Mouse (Mus musculus) bone marrow macrophage, adult 2 months (primary cell): ENCODE measurements around the gene Fam118b. TPM values are rescaled to one million over a fixed set of nuclear protein-coding genes. Genes with fewer than 3 reads are reported as not detected.
A peak's percentile ranks its signal among the peaks of the same experiment; 100 is the strongest.

Experiments
- H3K27ac ChIP-seq: 2 replicates; pipeline ENCODE4 v1.5.1; 2012; ENCODE audit warnings: low read depth, low read length; ENCODE audit not compliant: insufficient read depth
- H3K4me1 ChIP-seq: 2 replicates; pipeline ENCODE4 v1.6.1; 2012; ENCODE audit warnings: low read length; ENCODE audit not compliant: control insufficient read depth, insufficient read depth
- H3K4me3 ChIP-seq: 2 replicates; pipeline ENCODE4 v1.5.1; 2012; ENCODE audit warnings: mild to moderate bottlenecking, low read length, moderate library complexity; ENCODE audit not compliant: insufficient read depth
- CTCF ChIP-seq: IDR thresholded peaks from 2 replicates; pipeline ENCODE4 v1.5.1; 2012; ENCODE audit warnings: low read depth, mild to moderate bottlenecking, low read length, moderate library complexity
- POLR2A ChIP-seq: IDR thresholded peaks from 2 replicates; pipeline ENCODE4 v1.6.1; 2012; ENCODE audit warnings: mild to moderate bottlenecking, low read depth, low read length, borderline replicate concordance
- polyA plus RNA-seq: library from polyadenylated mRNA; stranded (reverse); fragments of >200 nt; gene quantifications from 2 replicates; pipeline ENCODE4 v1.2.4, GENCODE M21; 2012; ENCODE audit not compliant: missing spikeins, insufficient read depth, insufficient read length

Gene Fam118b
- polyA plus RNA-seq = 42.1 and 47.2 TPM in 2 replicates

GRCm38 (mm10) chr9:35267146-35267975 lies at the start of gene Fam118b, which contains the start of gene Rpusd4:
Gene Fam118b, minus strand, starts transcription at chr9:35267805.
Gene Rpusd4, plus strand, starts transcription at chr9:35267865.
- TF ChIP-seq POLR2A (no peak), CTCF (no peak)
- Histone ChIP-seq H3K4me1 (peaks cover 16% of the 10 kb centered on the region), H3K4me3 (peak within 1 kb of the TSS; percentile 97), H3K27ac (peak within 1 kb of the TSS; percentile 62)

DNA sequence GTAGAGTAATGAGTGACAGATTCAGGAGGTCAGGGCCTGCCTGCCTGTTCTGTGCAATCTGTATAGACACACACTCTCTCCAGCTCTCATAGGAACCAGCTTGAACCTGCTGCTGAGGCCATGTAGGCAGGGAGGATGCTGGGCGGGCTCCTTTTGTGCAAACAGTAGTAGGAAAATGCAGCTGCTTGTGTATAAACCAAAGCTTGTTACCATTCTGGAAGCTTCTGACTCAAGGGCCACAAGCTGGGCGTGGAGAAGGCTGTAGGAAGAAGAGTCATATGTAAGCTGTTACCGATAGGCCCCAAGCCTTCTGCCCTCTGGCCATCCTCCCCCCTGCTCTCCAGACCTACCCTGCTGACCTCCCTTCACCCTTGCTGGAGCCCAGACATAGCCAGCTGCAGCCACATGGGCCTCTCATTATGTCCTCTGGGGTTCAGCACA lies 49.2 kb upstream of the Fam118b start:
- no peaks in the 10 kb centered on the region for H3K4me1 ChIP-seq
- H3K27ac ChIP-seq = no peak overlapping the region
- TF ChIP-seq POLR2A = no peak
- TF ChIP-seq CTCF = no peak
- no peak overlapping the region for H3K4me3 ChIP-seq

DNA sequence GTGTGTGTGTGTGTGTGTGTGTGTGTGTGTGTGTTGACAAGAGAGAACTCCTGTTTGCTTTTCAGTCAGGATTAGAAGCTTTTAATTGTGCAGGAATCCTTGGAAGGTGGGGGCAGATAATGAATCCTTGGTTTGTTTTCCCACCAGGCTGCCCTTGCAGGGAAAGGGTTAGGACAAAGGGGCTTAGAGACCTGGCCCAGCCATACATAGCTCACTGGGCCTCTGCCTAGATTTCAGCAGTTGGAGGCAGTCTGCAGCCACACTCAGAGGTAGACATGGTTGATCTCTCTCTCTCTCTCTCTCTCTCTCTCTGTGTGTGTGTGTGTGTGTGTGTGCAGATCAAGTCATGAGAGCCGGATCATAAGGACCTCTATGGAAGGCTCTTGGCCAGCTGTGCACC lies 46.6 kb upstream of the Fam118b start:
- H3K4me1 ChIP-seq = no peaks in the 10 kb centered on the region
- no peak overlapping the region for H3K27ac ChIP-seq
- TF ChIP-seq CTCF (no peak), POLR2A (no peak)

GRCm38 (mm10) chr9:35313601-35314000 lies 46.0 kb upstream of the Fam118b start:
- Histone ChIP-seq H3K4me1 (no peaks in the 10 kb centered on the region), H3K4me3 (no peak overlapping the region), H3K27ac (no peak overlapping the region)
- no peak for TF ChIP-seq CTCF
- no peak for TF ChIP-seq POLR2A

More for the DNA sequence above, 46.6 kb upstream of the Fam118b start:
- H3K4me3 ChIP-seq = no peak overlapping the region

DNA sequence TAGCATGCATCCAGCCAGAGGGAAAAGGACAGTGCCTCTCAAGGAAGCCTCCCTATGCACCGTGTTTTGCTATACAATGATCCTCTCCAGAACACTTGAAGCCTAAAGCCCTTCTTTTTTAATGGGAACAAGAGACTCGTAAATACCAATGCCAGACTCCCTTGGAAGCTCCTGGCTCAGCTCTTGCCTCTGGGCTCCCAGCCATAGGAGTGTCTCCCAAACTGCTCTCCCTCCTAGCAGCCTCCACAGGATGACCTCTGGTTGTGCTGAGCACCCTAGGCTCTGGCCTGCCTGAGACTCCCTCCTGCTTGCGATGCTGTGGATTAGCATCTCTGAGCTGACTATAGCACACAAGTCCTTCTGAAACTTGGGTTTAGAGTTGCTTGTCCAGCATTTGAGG lies 44.9 kb upstream of the Fam118b start:
- TF ChIP-seq POLR2A (no peak), CTCF (no peak)
- H3K27ac ChIP-seq = no peak overlapping the region
- no peaks in the 10 kb centered on the region for H3K4me1 ChIP-seq
- no peak overlapping the region for H3K4me3 ChIP-seq

GRCm38 (mm10) chr9:35310377-35310776 lies 42.8 kb upstream of the Fam118b start:
- Histone ChIP-seq H3K27ac (no peak overlapping the region), H3K4me1 (no peaks in the 10 kb centered on the region), H3K4me3 (no peak overlapping the region)
- TF ChIP-seq POLR2A = no peak
- no peak for TF ChIP-seq CTCF

GRCm38 (mm10) chr9:35307461-35307860 lies 39.9 kb upstream of the Fam118b start:
- Histone ChIP-seq H3K27ac (no peak overlapping the region), H3K4me1 (no peaks in the 10 kb centered on the region), H3K4me3 (no peak overlapping the region)
- TF ChIP-seq POLR2A (no peak), CTCF (no peak)

DNA sequence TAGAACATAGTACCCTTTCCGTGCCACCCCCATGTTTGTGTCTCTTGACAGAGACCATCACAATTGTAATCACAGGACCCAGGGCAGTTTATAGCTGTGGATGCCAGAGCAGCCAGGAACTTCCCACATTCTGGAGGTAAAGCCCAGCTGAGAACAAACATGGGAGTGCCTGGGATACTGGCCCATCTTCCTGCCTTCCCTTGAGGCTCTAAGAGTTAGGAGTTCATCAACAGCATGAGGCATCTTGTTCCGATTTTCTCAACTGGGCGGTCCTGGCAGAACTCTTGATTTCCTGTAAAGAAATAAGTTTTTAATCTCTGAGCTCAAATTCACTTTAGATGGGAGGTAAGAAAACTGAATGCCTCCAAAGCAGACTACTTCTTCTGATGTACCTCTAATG lies 34.6 kb upstream of the Fam118b start:
- TF ChIP-seq CTCF (no peak), POLR2A (no peak)
- Histone ChIP-seq H3K27ac (no peak overlapping the region), H3K4me3 (no peak overlapping the region), H3K4me1 (no peaks in the 10 kb centered on the region)

DNA sequence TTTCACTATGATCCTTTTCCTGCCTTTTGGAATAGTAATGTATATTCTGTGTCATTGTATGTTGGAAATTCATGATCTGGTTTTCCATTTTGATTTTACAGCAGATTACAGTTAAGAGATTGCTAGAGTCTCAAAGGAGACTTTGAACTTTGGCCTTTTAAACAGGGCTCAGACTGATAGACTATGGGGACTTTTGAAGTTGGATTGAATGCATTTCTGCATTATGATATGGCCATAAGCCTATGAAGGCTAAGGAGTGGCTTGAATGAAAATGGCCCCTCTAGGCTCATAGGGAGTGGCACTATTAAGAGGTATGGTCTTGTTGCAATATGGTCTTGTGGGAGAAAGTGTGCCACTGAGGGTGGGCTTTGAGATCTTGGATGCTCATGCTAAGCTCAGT lies 30.2 kb upstream of the Fam118b start:
- H3K4me1 ChIP-seq = no peaks in the 10 kb centered on the region
- no peak overlapping the region for H3K4me3 ChIP-seq
- TF ChIP-seq POLR2A (no peak), CTCF (no peak)
- H3K27ac ChIP-seq = no peak overlapping the region

DNA sequence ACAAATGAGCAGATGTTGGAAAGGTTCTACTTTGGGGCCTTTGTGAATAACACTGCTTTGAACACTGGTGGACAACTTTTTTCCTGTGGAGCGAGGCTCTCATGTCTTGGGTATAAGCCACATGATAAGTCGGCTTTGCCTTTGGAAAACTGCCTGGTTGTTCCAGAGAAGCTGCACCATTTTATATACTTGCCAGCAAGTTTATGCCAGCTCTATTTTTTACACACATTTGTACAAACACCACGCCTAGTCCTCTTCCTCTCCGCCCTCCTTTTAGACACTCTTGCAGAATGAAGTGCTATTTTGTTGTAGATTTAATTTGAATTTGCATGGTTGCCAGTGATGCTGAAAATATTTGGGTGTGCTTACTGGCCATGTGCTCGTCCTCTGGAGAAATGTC lies 25.9 kb upstream of the Fam118b start:
- Histone ChIP-seq H3K4me1 (no peaks in the 10 kb centered on the region), H3K27ac (no peak overlapping the region), H3K4me3 (no peak overlapping the region)
- TF ChIP-seq POLR2A = no peak
